ENCODE assay signal across 8 mouse cellular contexts in genomic region chr4:147903601-147904000, GRCm38 (mm10). TPM values are rescaled to one million over a fixed set of nuclear protein-coding genes. Genes with fewer than 3 reads are reported as not detected.
A peak's percentile ranks its signal among the peaks of the same experiment; 100 is the strongest.
DNase-seq lines count a peak whose midpoint lies in the region; ATAC-seq lines count a peak whose summit lies in the region.

No protein-coding gene starts in this region.

- peak overlapping the region; percentile 74 for H3K4me2 ChIP-seq in heart, embryonic 15.5 days

- H3K9me3 ChIP-seq in heart, embryonic 15.5 days (replicated peaks), result no peaks in the 10 kb centered on the region

- no peak for ATAC-seq in heart, embryonic 15.5 days (replicated peaks; ENCODE audit: insufficient number of reproducible peaks, insufficient read depth, low FRiP score, low read depth)
- ATAC-seq in megakaryocyte, adult 5-6 weeks (ENCODE audit: poor library complexity, severe bottlenecking), result peak; percentile 16

- H3K4me1 ChIP-seq in heart, embryonic 15.5 days (replicated peaks), result peaks cover 51% of the 10 kb centered on the region

- H3K9ac ChIP-seq in heart, embryonic 15.5 days, result peak overlapping the region; percentile 91

- no peaks in the 10 kb centered on the region for H3K27me3 ChIP-seq in heart, embryonic 15.5 days

- H3K36me3 ChIP-seq in heart, embryonic 15.5 days, result peaks cover 31% of the 10 kb centered on the region

- peak; percentile 91 for DNase-seq in heart, adult 11 months
- no peak for DNase-seq in heart, postnatal 4 days
- DNase-seq in MN1 (ENCODE audit: low spot score), result peak; percentile 32
- DNase-seq in urinary bladder, adult 2 months (ENCODE audit: low spot score), result no peak
- DNase-seq in testis, postnatal 14 days (ENCODE audit: low spot score), result no peak
- DNase-seq in cerebellum, adult 18-20 months, result no peak

- peak overlapping the region; percentile 92 for H3K27ac ChIP-seq in heart, embryonic 15.5 days

- WGBS in heart, embryonic 15.5 days, result 70% methylated on average over 3 of the region's 3 CpGs

- H3K4me3 ChIP-seq in heart, embryonic 15.5 days, result peak overlapping the region; percentile 92

RNA-seq across cellular contexts. Expression of gene Mfn2, which starts 0.9 kb away (rescaled TPM):
- 100 to 1,000 TPM; 505 to 526 TPM for total RNA-seq in heart, postnatal 4 days (2021)
- 141 and 144 TPM in 2 replicates for polyA plus RNA-seq in heart, embryonic 15.5 days (2015; fragmentation: Nextera tagmentation; extraction: Ambion mirVana)
- 12.5 and 12.7 TPM in 2 replicates for total RNA-seq in megakaryocyte, adult 5-6 weeks (2015)
- total RNA-seq in megakaryocyte, adult 5-6 weeks (2017), result 15.7 and 17.4 TPM in 2 replicates
- polyA plus RNA-seq in urinary bladder, adult 2 months (2012; rRNA removed), result 49.7 and 68.9 TPM in 2 replicates

RNA-seq across cellular contexts. Expression of gene Plod1, which starts 33.0 kb away (rescaled TPM):
- total RNA-seq in heart, postnatal 4 days (2021), result 10 to 100 TPM; 80.9 to 82.5 TPM
- 52.1 and 60.0 TPM in 2 replicates for polyA plus RNA-seq in heart, embryonic 15.5 days (2015; fragmentation: Nextera tagmentation; extraction: Ambion mirVana)
- total RNA-seq in megakaryocyte, adult 5-6 weeks (2015), result 10.5 TPM in 2 replicates
- 22.9 and 25.7 TPM in 2 replicates for total RNA-seq in megakaryocyte, adult 5-6 weeks (2017)
- polyA plus RNA-seq in urinary bladder, adult 2 months (2012; rRNA removed), result 42.5 and 50.1 TPM in 2 replicates

RNA-seq across cellular contexts. Expression of gene Fv1, which starts 34.8 kb away (rescaled TPM):
- 10 to 100 TPM in 1 of 2 experiments, 1 to 10 TPM in 1; 9.9 to 11.7 TPM for total RNA-seq in heart, postnatal 4 days (2021)
- 10.0 and 10.2 TPM in 2 replicates for polyA plus RNA-seq in heart, embryonic 15.5 days (2015; fragmentation: Nextera tagmentation; extraction: Ambion mirVana)
- total RNA-seq in megakaryocyte, adult 5-6 weeks (2015), result 2.5 and 6.6 TPM in 2 replicates
- total RNA-seq in megakaryocyte, adult 5-6 weeks (2017), result 11.5 and 15.3 TPM in 2 replicates
- 6.8 and 7.6 TPM in 2 replicates for polyA plus RNA-seq in urinary bladder, adult 2 months (2012; rRNA removed)

RNA-seq across cellular contexts. Expression of gene Miip, which starts 35.0 kb away (rescaled TPM):
- 10 to 100 TPM; 17.8 to 21.7 TPM for total RNA-seq in heart, postnatal 4 days (2021)
- 24.1 and 33.0 TPM in 2 replicates for polyA plus RNA-seq in heart, embryonic 15.5 days (2015; fragmentation: Nextera tagmentation; extraction: Ambion mirVana)
- 47.8 and 52.8 TPM in 2 replicates for total RNA-seq in megakaryocyte, adult 5-6 weeks (2015)
- 61.5 and 72.5 TPM in 2 replicates for total RNA-seq in megakaryocyte, adult 5-6 weeks (2017)
- 43.3 and 57.4 TPM in 2 replicates for polyA plus RNA-seq in urinary bladder, adult 2 months (2012; rRNA removed)

RNA-seq across cellular contexts. Expression of gene 2510039O18Rik, which starts 37.1 kb away (rescaled TPM):
- total RNA-seq in heart, postnatal 4 days (2021), result 10 to 100 TPM; 46.8 to 49.3 TPM
- 12.1 and 17.6 TPM in 2 replicates for polyA plus RNA-seq in heart, embryonic 15.5 days (2015; fragmentation: Nextera tagmentation; extraction: Ambion mirVana)
- 39.4 and 41.4 TPM in 2 replicates for total RNA-seq in megakaryocyte, adult 5-6 weeks (2015)
- 42.1 and 45.5 TPM in 2 replicates for total RNA-seq in megakaryocyte, adult 5-6 weeks (2017)
- 47.0 and 48.2 TPM in 2 replicates for polyA plus RNA-seq in urinary bladder, adult 2 months (2012; rRNA removed)

Comparison
In these comparisons a context has a peak if more than half of its experiments do, and no peak if none do; other contexts are left out.
1. DNase-seq: peak in heart, adult 11 months (single experiment) and MN1 (single experiment); none in heart, postnatal 4 days (single experiment), urinary bladder, adult 2 months (single experiment), testis, postnatal 14 days (single experiment) and cerebellum, adult 18-20 months (0 of 2).
2. RNA of gene Mfn2, which starts 0.9 kb away (total RNA-seq): 505 to 526 TPM in heart, postnatal 4 days; 12.5 to 17.4 TPM in megakaryocyte, adult 5-6 weeks; every median in the first group is over 10 times any median in the second.